Mouse (Mus musculus): ENCODE data around the gene Pcsk1n.
A peak's percentile ranks its signal among the peaks of the same experiment; 100 is the strongest.
"Not testable (repeated sequence)": the region's sequence is repeated elsewhere in the genome, so short reads cannot be mapped to it uniquely, and the experiment has no call there.

The Pcsk1n gene

DNA sequence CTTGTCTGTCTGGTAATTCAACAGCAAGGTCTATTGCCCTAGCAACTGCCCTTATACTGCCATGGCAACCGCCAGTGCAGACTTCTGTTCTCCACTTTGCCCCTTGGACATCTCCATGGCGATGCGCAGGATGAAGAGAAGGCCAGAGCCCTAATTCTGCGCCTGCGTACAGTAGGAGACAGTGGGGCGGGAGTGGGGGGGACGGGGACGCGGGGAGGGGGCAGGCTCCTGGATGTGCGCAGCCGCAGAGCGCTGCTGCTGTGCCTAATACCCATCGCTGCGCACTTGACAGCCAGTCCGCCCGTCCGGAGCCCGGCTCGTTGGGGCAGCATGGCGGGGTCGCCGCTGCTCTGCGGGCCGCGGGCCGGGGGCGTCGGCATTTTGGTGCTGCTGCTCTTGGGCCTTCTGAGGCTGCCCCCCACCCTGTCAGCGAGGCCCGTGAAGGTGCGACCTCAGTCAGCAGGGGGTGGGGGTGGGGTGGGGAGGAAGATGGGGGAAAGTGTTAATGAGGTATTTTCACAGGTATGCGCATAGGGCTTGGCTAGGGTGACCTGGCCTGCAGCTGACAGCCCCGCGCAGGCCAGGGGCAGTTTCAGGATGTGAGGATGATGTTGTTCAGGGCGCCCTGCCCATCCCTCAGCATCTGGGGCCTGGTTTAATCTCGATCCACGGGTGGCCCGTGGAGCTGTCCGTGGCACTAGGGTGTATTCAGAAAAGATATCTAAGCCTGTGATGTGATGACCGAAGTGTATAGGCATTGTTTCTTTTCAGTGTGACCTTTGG, at the start of gene Pcsk1n:
Gene Pcsk1n (plus strand): TSS at position 222 of the 783 bp plus-strand sequence.
- no peak for DNase-seq

DNA sequence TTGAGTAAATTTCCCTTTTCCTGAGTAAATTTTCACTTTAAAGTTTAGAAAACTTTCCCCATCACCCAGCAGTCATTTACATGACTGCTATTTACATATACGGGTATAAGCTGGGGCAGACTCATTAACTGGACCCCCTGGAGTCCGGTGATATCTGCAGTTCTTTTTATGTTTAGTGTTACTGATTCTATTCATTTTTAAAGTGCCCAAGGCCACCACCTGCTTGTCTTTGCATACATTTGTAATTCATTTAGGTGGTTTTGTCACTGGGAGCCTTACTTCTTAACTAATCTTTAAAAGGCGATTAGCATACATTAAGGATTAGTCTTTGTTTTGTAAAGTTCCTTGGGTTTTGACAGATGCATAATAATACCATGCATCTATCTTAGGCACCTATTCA, 49.8 kb upstream of the Pcsk1n start:
- no peak for DNase-seq

GRCm38 (mm10) chrX:7878007-7878419, 41.6 kb upstream of the Pcsk1n start, which contains the start of gene Pim2:
TSS of gene Pim2 (plus strand) at chrX:7878262.
- peak; percentile 83 to 90 for DNase-seq

- DNase-seq = peak; percentile 4 to 20
Measured at GRCm38 (mm10) chrX:7878495-7878894, 41.1 kb upstream of the Pcsk1n start.

- DNase-seq = peak; percentile 57 to 71
Measured at GRCm38 (mm10) chrX:7879819-7880218, 39.8 kb upstream of the Pcsk1n start.

- DNase-seq = peak; percentile 90 to 95
Measured at GRCm38 (mm10) chrX:7883841-7884567, 35.6 kb upstream of the Pcsk1n start, which contains the start of gene Slc35a2. TSS of gene Slc35a2 (plus strand) at chrX:7884028.

DNA sequence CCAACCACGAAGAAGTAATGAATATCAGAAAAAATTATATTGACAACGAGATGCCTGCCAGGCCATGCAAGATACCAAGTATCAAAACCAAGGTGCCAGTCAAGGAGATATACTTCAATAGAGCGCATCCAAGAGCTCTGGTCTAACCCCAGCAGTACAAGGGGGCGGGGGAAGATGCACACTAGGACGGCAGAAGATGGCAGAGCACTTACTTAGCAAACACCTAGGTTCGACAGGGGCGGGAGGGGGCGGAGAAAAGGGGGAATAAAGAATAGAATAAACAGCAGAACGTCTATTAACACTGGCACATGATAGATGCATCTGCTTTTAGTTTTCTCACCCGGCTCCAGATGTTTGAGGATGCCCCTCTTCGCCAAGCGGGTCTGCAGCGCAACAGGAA, 21.4 kb upstream of the Pcsk1n start:
- no peak for DNase-seq

- peak; percentile 91 to 93 for DNase-seq
Measured at GRCm38 (mm10) chrX:7898880-7899874, 20.4 kb upstream of the Pcsk1n start, which contains the start of the genes Pqbp1 and Timm17b. TSS of gene Pqbp1 (minus strand) at chrX:7899269. TSS of gene Timm17b (plus strand) at chrX:7899357.

- no peak for DNase-seq
Measured at GRCm38 (mm10) chrX:7904441-7904840, 15.2 kb upstream of the Pcsk1n start.

GRCm38 (mm10) chrX:7907735-7908134, 11.9 kb upstream of the Pcsk1n start, which contains the start of gene Gm10491:
TSS of gene Gm10491 (minus strand) at chrX:7907835.
- DNase-seq = no peak

DNA sequence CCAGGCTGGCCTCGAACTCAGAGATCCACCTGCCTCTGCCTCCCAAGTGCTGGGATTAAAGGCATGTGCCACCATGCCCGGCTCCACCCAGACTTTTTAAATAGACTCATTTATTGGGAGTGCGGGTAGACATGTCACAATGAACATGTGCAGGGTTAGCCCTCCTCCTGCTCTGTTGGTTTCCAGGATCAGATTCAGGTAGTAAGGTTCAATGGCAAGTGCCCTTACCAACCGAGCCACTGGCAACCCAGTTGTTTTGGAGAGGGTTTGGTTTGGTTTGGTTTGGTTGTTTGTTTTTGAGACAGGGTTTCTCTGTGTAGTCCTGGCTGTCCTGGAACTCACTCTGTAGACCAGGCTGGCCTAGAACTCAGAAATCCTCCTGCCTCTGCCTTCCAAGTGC, 10.4 kb upstream of the Pcsk1n start, which contains the start of gene Gm10490:
Gene Gm10490 (plus strand): TSS at position 301 of the 400 bp plus-strand sequence.
- DNase-seq = not testable (repeated sequence)

DNA sequence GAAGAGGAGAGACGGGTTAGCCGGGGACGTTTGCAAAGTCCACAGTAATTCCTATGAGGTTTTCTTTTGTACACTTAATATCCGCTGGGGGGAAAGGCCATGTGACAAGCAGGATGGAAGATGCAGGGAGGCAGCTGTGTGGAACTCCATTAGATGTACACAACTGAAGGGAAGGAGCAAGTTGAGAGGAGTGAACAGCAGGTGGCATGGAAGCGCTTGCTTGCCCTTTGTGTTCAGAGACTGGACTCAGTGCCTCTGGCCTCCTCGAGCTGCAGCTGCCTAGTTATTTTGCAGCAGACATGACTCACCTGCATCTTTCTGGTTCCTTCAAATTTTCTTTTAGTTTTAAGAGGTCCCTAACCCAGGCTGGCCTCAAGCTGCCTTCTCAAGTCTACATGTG, 9.1 kb upstream of the Pcsk1n start:
- no peak for DNase-seq

GRCm38 (mm10) chrX:7915669-7916068, 4.0 kb upstream of the Pcsk1n start:
- DNase-seq = peak; percentile 32 to 40

DNA sequence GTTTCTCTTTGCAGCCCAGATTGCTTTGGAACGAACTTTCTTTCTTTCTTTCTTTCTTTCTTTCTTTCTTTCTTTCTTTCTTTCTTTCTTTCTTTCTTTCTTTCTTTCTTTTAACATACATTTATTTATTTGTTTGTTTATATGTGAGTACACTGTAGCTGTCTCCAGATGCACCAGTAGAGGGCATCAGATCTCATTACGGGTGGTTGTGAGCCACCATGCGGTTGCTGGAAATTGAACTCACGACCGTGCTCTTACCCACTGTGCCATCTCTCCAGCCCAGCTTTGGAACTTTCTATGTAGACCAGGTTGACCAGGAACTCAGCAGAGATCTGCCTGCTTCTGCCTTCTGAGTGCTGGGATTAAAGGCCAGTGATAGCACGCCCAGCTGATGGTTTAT, 1.7 kb upstream of the Pcsk1n start:
- DNase-seq = not testable (repeated sequence)

DNA sequence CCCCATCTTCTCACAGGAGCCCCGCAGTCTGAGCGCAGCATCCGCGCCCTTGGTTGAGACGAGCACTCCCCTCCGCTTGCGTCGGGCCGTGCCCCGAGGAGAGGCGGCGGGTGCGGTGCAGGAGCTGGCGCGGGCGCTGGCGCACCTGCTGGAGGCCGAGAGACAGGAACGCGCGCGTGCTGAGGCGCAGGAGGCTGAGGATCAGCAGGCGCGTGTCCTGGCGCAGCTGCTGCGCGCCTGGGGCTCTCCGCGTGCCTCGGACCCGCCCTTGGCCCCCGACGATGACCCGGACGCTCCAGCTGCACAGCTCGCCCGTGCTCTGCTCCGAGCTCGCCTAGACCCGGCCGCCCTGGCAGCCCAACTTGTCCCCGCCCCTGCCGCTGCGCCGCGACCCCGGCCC, 2.4 kb downstream of the Pcsk1n start:
- DNase-seq = no peak

GRCm38 (mm10) chrX:7926266-7926665, 6.6 kb downstream of the Pcsk1n start:
- DNase-seq = no peak

- DNase-seq = no peak
Measured at GRCm38 (mm10) chrX:7927116-7927515, 7.5 kb downstream of the Pcsk1n start.

- no peak for DNase-seq
Measured at GRCm38 (mm10) chrX:7928270-7928790, 8.7 kb downstream of the Pcsk1n start, which contains the start of gene Eras. TSS of gene Eras (minus strand) at chrX:7928607.

GRCm38 (mm10) chrX:7936874-7937273, 17.3 kb downstream of the Pcsk1n start:
- no peak for DNase-seq

- no peak for DNase-seq
Measured at GRCm38 (mm10) chrX:7937667-7938066, 18.0 kb downstream of the Pcsk1n start.

DNA sequence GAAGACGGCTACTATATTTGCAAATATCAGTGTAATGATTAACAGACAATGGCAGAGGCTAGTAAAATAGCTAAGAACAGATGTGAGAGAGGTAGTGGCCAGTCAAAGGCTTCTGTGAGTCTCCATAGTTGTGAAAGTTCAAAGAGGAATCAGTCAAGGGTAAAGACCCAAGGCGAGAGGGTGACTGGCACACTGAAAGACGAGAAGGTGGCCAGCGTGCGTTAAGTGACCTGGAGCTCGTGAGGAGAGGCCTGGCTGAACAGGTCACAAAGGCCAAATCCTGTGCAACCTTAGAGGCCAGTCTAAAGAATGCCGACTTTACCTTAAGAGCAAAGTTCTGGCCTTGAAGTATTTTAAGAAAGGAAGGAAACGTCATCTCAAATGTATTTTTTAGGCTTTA, 26.0 kb downstream of the Pcsk1n start:
- peak; percentile 21 to 48 for DNase-seq
